Mouse (Mus musculus): ENCODE measurements at regions not wholly inside any gene's neighbourhood (a gene's known extent, or its start where the extent isn't known, plus 50 kb on each side); places are given as distances from the start of the nearest gene placed in this dataset.

DNA sequence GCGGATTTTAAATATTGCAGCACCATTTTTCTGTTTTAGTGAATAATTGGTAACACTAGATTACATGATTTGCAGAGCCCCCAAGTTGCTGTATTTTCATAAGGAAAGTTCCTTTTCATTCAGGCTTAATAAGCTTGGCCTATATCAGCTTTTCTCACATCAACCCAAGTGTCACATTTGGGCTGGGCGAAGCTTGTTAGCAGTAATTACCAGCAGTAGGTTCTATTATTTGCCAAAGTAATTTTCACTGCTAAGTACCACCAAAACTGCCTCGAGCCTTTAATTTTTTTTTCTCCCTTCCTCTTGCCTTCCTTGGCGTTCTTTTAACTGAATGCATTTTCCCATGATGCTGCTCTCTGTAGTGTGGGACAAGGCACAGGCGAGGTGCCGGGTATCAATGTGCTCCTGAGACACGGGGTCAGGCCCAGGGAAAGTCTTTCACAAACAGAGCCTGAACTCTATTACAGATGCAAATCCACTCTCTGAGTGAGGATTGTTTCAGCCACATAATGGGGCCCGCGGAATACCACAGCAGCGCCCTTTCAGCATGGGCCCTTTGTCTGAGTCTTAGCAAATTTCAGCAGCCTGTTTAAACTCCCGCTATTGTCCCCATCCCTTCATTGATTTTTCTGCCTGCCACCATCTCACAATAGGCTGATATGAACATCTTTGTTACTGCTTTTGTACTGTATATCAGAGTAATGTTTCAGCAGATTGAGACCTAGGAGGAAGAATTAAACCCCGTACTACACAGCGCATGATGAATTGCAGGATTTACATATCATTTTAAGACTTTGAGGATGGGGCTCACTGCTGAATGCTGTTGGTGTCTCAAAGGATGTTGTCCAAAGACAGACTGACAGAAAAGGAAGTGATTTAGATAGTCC lies 205.1 kb upstream of the Epha3 start:
- peak; percentile 81 for DNase-seq

DNA sequence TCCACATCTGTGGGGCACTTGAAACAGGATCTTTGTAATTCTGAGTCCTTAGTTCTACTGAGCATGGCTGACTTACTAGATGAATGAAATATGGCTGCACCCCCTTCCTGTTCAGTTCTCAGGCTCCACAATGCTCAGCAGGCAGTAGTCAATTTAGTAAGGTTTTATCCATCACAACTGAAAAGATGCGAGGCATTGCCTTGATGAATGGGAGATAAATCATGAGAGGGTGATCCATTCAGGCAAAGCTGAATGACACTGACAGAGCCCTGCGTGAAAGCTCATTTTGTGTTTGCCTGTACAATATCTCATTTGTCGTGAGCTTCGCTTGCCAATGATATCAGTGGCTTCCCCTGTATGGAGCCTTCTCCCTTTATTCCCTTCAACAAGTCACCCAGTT lies 198.6 kb upstream of the Epha3 start:
- DNase-seq, result peak; percentile 24

DNA sequence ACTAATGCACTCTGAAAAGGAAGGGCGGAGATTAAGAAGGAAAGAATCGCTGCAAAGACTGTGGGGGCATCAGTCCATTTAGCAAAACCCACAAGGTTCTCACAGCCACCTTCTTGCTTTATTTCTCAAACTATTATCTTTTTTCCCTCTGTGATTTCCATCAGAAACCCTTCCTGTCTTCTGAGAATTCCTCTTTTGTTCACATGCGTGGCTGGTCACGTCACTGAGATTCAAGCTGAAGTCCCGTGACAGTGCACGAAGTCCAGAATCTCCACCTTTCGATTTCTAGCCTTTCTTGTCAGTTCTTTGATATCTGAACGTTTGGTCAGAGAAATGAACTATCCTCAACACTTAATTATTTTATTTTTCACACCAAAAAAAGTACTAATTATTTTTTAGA lies 194.7 kb upstream of the Epha3 start:
- DNase-seq, result no peak

DNA sequence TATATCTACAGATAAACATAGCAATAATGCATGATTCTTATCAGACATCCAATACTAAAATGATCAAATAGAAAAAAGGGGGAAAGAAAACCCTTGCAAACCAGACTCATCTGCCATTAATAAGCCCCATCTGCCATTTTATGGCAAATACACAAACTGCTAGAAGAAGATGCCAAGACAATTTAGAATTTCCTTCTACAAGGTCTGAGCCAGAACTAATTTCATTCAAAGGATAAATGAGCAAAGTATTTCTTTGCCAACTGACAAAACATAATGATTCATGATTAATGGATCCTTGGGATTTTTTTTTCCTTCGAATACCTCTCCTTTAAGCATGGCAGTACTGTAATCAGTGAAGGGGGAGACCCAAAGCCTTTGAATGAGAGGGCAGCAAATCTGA lies 190.4 kb upstream of the Epha3 start:
- DNase-seq, result no peak

DNA sequence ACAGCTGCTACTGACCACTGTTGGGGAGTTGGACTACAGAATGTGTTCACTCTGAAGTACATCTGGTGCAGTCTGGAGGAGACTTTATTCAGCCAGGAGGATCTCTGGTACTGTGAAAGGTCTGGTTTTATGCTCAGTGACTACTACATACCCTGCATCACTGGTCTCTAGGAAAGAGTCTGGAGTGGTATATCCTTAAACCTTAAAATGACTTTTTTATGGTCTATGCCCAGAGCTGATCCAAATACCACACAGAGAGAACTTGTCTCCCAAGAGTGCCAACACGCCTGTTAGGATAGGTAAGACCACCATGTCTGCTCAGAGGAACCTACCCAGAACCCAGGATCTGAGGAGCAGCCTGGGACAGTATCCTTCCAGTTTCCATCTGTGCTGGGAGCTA lies 184.1 kb upstream of the Epha3 start:
- DNase-seq, result no peak

DNA sequence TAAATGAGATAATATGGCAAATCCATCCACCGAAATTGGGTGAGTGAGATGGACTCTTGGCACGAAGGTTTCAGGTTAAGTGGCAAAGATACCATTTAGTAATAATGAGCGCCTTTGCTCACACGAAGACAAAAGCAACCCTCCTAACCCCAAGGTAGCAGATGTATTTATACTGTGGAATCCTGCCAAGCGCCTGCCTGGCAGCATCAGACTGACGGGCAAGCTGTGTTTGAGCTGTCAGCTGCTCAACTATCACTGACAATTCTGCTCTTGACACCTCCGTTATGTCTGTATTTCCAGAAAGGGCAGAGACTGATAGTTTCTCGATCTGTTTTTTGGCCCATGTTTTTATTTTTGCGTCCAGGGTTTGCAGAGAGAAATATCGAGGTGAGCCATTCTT lies 169.1 kb upstream of the Epha3 start:
- DNase-seq, result no peak

DNA sequence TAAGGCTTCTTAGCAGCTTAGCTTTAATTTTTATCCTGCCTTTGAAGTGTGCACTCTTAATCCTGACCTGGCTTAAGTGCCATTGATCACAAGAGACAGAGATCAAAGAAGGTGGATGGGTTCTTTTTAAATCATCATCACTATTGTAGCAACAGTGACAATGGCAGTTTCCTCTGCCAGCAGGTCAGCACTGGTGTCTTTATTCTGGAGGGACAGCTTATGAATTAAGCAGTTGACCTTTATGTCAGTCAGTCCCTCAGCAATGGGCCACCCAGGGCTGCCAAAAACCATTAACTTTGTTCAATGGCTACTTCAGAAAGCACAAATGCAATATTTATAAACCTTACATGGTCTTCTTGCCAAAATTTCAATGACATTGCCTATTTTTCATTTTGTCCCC lies 160.0 kb upstream of the Epha3 start:
- peak; percentile 9 for DNase-seq

DNA sequence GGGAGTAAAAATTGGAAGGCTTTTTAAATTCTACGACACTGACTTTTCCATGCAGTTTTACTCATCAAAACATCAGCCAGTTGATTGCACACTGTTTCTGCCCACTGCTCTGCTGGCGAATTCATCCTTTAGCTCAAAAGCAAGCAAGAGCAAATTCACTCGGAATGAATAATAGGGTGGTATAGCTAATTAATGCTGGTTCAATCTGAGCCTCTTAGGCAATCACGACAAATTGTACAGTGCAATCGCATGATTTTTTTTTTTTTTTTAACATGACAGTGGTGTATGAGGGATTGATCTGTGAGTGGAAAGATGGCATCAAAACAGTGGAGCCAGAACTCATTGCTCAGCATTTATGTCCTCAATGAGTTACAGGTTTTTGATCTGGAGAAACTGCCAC lies 136.9 kb upstream of the Epha3 start:
- DNase-seq, result no peak

DNA sequence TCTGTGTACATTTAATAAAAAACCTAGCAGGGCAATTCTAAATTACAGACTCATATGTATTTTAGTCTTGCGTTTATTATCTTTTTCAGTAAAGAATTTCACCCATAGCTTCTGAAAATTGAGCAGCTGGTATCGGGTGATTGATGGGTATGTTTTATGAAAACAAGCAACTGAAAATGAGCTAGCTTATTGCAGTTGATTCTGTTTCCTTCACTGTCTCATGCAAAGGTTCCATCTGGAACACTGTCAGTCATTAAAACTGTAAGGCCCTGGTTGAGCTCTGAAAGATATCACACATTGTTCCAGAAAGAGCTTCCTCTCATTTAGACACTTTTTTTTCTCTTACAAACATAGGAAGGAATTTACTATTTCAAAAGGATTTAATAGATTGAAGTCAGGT lies 103.4 kb upstream of the Epha3 start:
- DNase-seq, result no peak

DNA sequence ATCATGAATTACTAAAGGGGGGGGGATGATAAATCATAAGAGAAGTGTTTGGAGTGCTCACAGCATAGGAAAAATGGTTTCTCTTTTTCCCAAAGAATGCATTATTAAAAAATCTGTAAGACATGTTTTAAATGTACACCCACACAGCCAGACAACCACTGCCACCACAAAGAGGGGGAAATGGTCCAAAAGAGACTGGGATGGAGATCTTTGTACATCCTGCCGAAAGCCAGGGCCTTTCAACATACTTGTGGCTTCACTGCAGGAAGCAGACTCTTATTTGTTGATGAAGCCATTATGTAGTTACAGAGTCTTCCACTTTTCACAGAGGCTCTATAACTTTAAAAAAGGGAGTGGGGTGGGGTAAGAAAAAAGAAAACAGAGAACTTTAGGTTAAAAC lies 96.8 kb upstream of the Epha3 start:
- DNase-seq, result no peak

DNA sequence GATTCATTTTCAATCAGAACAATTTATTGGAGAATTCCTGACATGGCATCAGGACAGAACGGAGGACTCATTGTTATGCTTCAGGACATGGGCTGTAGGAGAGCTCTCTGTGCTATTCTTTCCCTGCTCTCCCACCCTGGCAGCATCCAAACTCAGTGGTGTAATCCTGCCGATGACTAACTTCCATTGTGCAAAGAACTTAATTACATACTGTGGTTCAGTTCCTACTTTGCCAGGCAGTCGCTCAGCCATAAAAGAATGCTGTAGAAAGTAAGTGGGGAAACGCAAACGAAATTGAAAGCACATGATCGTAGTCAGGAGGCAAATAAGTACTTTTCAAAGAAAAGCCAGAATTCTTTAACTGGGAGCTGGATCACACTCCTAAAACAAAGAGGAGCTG lies 94.2 kb upstream of the Epha3 start:
- peak; percentile 39 for DNase-seq

DNA sequence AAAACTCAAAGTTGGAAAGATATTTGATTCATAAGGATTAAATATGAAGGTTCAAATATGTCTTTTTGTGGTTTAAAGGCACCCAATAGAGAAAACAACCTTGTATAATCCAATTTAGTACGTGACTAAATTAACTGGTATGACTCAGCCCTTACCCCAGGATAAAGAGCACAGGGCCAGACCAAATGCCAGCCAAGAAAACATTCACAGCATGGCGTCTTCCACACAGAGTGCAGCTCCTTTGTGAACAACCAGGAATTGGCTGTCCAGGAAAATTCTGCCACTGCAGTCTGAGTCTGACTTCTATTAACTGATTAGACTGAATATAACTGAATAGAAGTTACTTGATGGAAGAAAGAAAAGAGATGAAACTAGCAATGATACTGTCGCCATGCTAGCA lies 61.2 kb upstream of the Epha3 start:
- DNase-seq, result no peak

DNA sequence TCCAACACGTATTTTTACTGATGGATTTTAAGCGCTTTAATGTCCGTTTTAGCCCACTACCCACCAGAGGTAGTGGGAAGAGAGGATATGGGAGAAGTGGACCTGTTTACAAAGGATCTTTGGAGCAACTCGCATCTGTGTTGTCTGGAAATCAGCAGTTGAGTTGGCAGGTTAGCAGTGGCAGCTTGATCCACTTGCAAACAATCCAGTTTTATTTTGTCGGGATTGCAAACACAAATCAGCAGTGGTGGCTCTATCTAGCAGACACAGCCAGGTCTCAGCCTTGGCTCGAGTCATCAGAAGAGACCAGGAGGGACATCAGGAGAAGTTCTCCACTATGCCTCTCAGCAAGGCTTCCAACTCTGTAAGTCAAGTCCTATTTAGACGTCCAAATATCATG lies 57.2 kb upstream of the Epha3 start:
- no peak for DNase-seq
